Mouse (Mus musculus) lung, postnatal 25 days (tissue): ENCODE results near the gene Gm28635.
A peak's percentile ranks its signal among the peaks of the same experiment; 100 is the strongest.

Source experiments
- DNase-seq: peaks from one replicate; pipeline ENCODE4 v3.0.0; 2022; ENCODE audit warnings: low spot score

Gene Gm28635

GRCm38 (mm10) chr2:84637452-84638165, 40.2 kb downstream of the Gm28635 start:
- DNase-seq: no peak

DNA sequence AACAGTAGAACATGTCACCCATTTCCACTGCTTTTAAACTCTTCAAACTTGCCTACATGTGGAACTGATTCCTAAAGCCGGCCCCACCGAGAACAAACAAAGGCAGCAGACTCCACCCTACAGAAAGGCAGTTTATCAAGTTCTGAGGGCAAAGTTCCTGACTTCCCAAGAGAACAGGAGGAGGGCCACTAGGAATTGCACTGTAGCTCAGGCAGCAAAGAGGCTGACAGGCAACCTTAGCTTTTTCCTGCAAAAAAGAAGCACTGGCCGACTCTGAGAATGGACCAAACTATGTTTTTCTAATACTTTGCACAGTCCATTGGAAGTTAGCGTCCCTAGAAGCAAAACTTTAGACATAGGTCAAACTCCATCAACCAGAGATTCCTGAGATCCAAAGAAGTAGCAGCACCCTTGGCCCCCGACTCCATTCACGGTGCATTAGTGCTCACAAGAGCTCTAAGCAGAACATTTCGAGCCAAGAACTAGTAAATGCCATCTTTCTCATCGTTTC, 41.6 kb downstream of the Gm28635 start:
- DNase-seq: peak; percentile 83

DNA sequence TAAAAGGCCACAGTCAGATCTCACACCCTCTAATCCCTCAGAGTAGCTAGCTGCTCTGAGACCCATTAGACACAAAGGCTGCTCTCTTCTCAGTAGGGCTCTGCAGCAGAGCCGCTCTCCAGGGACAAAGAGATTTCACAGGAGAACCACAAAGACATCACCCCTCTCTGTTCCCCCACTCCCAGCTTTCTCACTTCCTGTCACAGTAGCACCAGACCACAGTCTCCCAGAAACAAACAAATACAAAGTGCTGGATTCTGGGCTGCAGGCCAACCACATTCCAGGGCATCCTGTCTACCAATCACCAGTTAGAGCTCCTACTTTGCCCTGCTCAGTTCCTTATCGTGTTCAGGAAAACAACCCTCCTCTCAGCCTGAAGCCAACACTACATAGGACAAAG, 42.2 kb downstream of the Gm28635 start:
- DNase-seq: peak; percentile 97

- no peak for DNase-seq
These were observed 42.8 kb downstream of the Gm28635 start for GRCm38 (mm10) chr2:84634934-84635482.

DNA sequence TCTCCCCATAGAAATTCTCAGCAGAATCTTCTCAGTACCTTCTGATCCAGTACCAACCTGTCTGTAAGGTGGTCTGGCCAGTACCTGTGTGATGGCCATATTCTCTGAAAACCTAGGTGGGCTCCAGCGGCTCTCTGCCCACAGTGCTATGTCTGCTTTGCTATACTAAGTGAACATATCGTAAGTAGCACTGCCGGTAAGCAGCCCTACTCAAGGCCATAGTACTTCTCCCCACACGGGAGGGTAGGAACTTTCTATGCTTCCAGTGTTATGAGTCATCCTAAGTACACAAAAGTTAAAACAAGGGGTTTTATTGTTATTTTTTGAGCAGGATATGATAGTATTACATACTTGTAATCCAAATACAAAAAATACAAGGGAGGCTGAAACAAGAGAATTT, 43.8 kb downstream of the Gm28635 start:
- no peak for DNase-seq

DNA sequence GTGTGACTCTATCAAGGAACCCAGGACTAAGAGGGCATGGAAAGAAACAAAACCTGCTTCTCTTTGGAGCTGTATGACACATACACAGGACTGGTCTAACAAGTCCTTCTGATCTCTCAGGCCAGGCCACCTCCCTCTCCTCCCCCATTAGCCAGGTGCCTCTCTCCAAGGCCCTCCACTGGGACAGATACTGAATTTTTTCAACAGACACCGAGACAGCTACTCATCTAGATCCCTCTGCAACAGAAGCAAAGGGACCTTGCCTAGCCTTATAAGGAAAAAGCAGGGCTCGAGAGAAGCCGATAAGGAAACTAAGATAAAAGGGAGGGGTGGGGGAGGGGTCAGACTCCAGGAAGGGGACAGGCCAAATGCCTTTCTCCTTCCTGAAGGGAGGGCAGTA, 44.8 kb downstream of the Gm28635 start:
- DNase-seq: peak; percentile 70

DNA sequence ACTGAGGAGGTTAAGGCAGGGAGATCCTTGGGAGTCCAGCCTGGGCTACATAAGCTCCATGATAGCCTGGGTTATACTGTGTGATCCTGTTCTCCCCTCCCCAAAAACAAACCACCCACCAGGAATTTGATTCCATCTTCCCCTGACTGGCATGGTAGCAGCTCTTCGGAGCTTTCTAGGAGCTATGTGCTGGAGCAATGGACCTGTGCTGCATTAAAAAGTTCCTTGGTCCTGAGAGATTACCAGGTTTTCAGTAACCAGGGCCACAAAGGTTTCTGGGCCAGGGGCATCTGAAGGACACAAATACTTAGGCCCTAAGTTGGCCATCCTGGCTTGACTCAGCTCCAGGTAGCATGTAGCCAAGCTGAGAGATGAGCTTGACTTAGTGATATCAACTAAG, 45.8 kb downstream of the Gm28635 start:
- no peak for DNase-seq

- no peak for DNase-seq
These were observed 50.8 kb downstream of the Gm28635 start for GRCm38 (mm10) chr2:84627036-84627435.

DNA sequence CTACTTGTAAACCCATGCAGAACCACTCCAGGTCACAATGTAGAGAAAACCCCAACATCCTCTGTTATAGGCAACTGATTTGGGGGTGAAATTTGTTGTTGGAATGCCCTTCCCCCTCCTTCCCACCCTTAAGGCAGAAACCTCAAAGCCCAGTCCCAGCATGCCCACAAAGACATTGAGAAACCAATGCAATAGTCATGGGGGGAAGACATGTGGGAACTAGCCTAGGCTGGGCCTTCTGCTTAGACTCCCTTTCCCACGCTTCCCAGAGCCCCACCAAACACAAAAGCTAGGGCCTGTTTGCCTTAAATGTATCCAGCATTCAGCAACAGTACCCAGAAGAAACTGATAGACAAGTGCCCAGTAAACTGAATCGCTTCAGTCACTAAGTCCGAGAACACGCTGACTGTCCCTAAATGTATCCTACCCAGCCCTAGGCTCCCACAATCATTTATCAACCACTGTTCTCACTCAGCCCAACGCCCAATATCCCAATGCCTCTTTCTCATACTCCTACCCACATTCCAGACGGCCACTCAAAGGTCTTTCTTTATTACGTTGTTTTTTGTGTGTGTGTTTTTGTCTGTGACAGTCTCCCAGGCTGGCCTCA, 51.4 kb downstream of the Gm28635 start:
- no peak for DNase-seq

GRCm38 (mm10) chr2:84624201-84624600, 53.6 kb downstream of the Gm28635 start:
- DNase-seq: no peak

- no peak for DNase-seq
These were observed 54.3 kb downstream of the Gm28635 start for GRCm38 (mm10) chr2:84623428-84624119.

GRCm38 (mm10) chr2:84622668-84623067, 55.2 kb downstream of the Gm28635 start:
- no peak for DNase-seq

DNA sequence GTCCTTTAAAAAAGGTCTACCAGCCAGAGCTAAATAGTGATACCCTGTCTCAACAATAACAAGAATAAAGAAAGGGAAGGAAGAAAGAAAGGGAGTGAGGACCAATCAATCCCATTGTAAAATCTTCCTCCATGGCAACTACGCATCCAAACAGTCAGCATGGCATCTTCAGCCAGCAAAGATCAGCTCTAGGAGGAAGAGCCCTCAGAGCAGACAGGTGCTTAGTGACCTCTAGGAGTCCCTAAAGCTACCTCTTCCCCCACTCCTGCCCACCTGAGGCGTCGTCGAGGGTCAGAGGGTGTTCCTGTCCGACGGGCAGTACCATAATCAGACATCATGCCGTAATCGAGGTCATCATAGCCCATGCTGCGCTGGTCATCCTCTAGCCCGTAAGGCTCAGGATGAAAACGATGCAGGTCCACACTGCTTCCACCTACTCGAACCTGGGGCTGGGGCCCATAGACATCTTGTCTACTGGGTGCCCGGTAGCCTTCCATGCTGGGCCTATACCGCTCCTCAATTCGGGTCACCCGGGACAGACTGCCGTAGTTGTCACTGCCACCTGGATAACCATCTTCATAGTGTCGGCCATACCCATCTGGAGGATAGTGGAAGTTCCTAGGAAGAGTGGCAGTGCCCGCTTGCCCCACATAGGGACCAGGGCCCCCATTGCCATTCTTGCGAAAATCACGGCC, 58.0 kb downstream of the Gm28635 start:
- no peak for DNase-seq

DNA sequence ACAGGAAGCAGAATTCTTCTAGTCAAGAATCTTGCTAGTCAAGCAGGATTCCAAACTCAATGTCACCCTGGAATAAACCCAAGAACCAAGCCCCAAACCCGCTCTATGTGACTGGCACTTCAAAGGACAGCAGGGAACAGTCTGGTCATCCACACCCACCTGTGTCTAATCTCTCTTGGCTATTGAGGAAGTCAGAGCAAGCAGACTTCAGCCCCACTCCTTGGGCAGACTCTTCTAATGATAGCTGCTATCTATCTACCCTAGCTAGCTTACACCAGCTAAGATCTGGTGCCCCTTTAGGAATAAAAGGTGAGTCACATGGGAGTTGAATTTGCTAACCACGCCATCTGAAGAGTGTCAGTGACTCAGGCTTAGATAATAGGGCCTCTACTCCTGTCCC, 58.9 kb downstream of the Gm28635 start:
- no peak for DNase-seq

DNA sequence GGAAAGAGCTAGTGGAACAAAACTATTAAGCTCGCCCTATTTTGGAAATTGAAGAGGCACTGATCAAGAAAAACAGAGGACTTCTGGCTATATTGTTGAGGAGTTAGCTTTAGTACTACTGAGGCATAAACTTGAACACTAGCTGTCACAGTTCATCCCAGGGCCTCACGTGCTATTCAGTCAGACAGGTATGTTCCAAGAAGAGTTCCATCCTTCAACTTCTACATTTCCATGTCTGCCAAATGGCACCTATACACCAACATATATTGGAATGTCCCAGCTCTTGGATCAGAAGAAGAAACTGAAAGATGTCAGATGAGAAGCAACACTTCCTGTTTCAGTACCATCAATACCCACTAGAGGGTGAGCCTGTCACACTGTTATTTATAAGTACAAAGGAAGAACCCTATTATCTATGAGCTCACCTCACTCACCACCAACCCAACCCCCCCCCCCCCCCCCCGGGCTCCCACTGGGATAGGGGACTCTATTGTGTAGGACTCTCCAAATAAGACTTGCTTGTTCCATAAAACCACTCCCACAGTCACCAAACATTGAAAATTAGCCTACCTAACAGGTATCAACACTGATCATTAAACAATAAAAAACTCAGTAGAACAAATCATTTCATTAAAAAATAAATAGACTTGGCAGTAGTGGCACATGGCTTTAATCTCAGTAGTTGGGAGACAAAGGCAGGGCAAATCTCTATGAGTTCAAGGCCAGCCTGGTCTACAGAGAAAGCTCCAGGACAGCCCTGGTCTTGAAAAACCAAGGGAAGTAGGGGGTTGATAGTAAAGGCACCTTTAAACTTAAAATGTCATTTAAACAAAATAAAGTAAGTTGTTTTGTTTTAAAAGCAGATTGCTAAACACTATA, 60.0 kb downstream of the Gm28635 start:
- peak; percentile 76 for DNase-seq

GRCm38 (mm10) chr2:84612764-84613163, 65.1 kb downstream of the Gm28635 start:
- DNase-seq: no peak

DNA sequence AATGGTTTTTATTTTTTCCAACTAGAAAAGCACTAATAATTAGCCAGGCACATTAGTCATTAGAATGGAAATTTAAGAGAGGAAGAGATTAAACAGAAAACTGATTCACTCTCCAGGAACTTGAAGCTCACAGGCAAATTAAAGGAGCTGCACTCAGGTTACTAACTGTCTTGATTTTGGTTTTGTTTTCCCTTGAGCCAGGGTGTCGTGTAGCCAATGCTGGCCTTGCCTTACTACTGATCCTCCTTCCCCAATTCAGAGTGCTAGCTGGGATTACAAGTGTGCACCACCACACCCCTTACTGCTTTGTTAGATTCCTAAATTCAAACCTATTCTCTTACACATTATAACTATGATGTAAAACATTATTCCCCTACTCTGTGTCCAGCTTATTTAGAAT, 70.0 kb downstream of the Gm28635 start:
- DNase-seq: no peak

DNA sequence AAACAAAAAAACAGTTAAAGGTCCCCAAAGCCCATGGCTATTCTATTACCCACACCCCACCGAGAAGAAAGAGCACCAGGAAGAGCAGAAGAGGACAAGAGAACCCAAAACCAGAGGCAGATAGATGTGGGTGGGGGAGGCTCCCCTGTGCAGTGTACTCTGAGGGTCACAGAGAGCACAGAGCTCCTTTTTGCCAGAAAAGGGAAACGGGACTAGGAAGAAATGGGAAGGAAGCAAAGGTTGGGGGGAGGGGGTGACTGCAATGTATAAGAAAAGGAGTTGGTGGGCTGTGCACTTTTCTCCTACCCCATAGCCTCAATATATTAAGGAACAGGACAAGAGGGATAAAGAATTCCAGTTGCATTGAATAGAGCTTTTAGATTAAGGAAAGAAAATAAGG, 76.9 kb downstream of the Gm28635 start:
- DNase-seq: no peak

- DNase-seq: no peak
These were observed 78.5 kb downstream of the Gm28635 start for GRCm38 (mm10) chr2:84599270-84599888.

DNA sequence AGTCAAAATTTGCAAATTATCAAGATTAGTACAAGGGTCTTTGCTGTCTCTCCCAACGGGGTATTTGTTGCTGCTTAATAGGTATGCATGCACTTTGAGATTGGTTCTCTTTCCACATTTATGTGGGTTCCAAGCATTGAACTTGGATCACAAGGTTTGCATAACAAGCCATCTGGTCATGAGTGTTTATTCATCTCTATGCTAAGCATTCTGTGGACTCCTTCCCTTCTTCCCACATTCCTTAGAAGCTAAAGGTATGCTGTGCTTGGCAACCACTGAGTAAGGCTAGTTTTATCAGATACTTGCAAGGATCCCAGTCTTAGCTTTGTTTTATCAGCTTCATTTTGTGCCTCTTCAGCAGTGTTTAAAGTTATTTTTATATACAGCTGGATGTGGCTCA, 80.7 kb downstream of the Gm28635 start:
- no peak for DNase-seq

- no peak for DNase-seq
These were observed 85.0 kb downstream of the Gm28635 start for GRCm38 (mm10) chr2:84592801-84593200.
